Mouse (Mus musculus): Measurements from ENCODE around the gene Tph1. TPM values are rescaled to one million over a fixed set of nuclear protein-coding genes. Genes with fewer than 3 reads are reported as not detected.
"Not testable (repeated sequence)": the region's sequence is repeated elsewhere in the genome, so short reads cannot be mapped to it uniquely, and the experiment has no call there.

Tph1 gene
- polyA plus RNA-seq, 1 experiment from 2014 or later, result 0.76 TPM

GRCm38 (mm10) chr7:46667256-46667655 is 5.1 kb downstream of the Tph1 start:
- Histone ChIP-seq H3K9ac (ENCODE audit: low read length) (no peak overlapping the region), H3K27me3 (ENCODE audit: control insufficient read depth, insufficient read depth, low read length) (no peaks in the 10 kb centered on the region; the same call in 1 of the 2 replicates), H3K9me3 (ENCODE audit: control insufficient read depth, low read length) (no peaks in the 10 kb centered on the region), H3K4me3 (ENCODE audit: low read depth, low read length) (no peak overlapping the region), H3K4me1 (ENCODE audit: control insufficient read depth, insufficient read depth, low read length) (0 out of 2 replicates have a peak, but pooled peaks cover 3% of the 10 kb centered on the region), H3K4me2 (ENCODE audit: low read depth) (peak overlapping the region; percentile 24), H3K36me3 (ENCODE audit: control insufficient read depth, insufficient read depth, low read length) (no peaks in the 10 kb centered on the region), H3K27ac (ENCODE audit: low read depth, low read length) (no peak overlapping the region)
- WGBS, result 1% methylated on average over 21 of the region's 21 CpGs
- DNase-seq (ENCODE audit: low spot score) (peak; percentile 59), ATAC-seq (ENCODE audit: insufficient read depth, low FRiP score, low TSS enrichment) (peak; percentile 27; the same call in 1 of the 2 replicates)

- Histone ChIP-seq H3K9ac (ENCODE audit: low read length) (no peak overlapping the region), H3K4me3 (ENCODE audit: low read depth, low read length) (no peak overlapping the region), H3K36me3 (ENCODE audit: control insufficient read depth, insufficient read depth, low read length) (no peaks in the 10 kb centered on the region), H3K4me1 (ENCODE audit: control insufficient read depth, insufficient read depth, low read length) (0 out of 2 replicates have a peak, but pooled peaks cover 3% of the 10 kb centered on the region), H3K27me3 (ENCODE audit: control insufficient read depth, insufficient read depth, low read length) (no peaks in the 10 kb centered on the region; the same call in 1 of the 2 replicates), H3K9me3 (ENCODE audit: control insufficient read depth, low read length) (no peaks in the 10 kb centered on the region), H3K27ac (ENCODE audit: low read depth, low read length) (no peak overlapping the region), H3K4me2 (ENCODE audit: low read depth) (no peak overlapping the region)
- 41% methylated on average over 9 of the region's 9 CpGs for WGBS
- DNase-seq (ENCODE audit: low spot score) (peak; percentile 46), ATAC-seq (ENCODE audit: insufficient read depth, low FRiP score, low TSS enrichment) (no peak)
Observed at GRCm38 (mm10) chr7:46665236-46665635, 7.1 kb downstream of the Tph1 start.

- H3K4me1 ChIP-seq (ENCODE audit: control insufficient read depth, insufficient read depth, low read length), result no peaks in the 10 kb centered on the region
- no peak overlapping the region for H3K4me3 ChIP-seq (ENCODE audit: low read depth, low read length)
- ATAC-seq (ENCODE audit: insufficient read depth, low FRiP score, low TSS enrichment) (no peak), DNase-seq (ENCODE audit: low spot score) (no peak)
- no peaks in the 10 kb centered on the region for H3K27me3 ChIP-seq (ENCODE audit: control insufficient read depth, insufficient read depth, low read length)
- no peak overlapping the region for H3K27ac ChIP-seq (ENCODE audit: low read depth, low read length)
- H3K9ac ChIP-seq (ENCODE audit: low read length), result no peak overlapping the region
- H3K36me3 ChIP-seq (ENCODE audit: control insufficient read depth, insufficient read depth, low read length), result no peaks in the 10 kb centered on the region
- 32% methylated on average over 18 of the region's 18 CpGs for WGBS
- no peaks in the 10 kb centered on the region for H3K9me3 ChIP-seq (ENCODE audit: control insufficient read depth, low read length)
- H3K4me2 ChIP-seq (ENCODE audit: low read depth), result peak overlapping the region; percentile 14; the same call in 1 of the 2 replicates
Observed at GRCm38 (mm10) chr7:46661591-46662090, 10.7 kb downstream of the Tph1 start.

- no peak for DNase-seq (ENCODE audit: low spot score)
- WGBS, result 70% methylated on average over 2 of the region's 2 CpGs
- H3K27me3 ChIP-seq (ENCODE audit: control insufficient read depth, insufficient read depth, low read length), result no peaks in the 10 kb centered on the region
Observed at GRCm38 (mm10) chr7:46652279-46652678, 20.1 kb downstream of the Tph1 start.

GRCm38 (mm10) chr7:46650231-46650630 is 22.1 kb downstream of the Tph1 start:
- H3K4me3 ChIP-seq (ENCODE audit: low read depth, low read length); H3K36me3 ChIP-seq (ENCODE audit: control insufficient read depth, insufficient read depth, low read length); H3K4me1 ChIP-seq (ENCODE audit: control insufficient read depth, insufficient read depth, low read length); ATAC-seq (ENCODE audit: insufficient read depth, low FRiP score, low TSS enrichment); H3K4me2 ChIP-seq (ENCODE audit: low read depth); H3K9ac ChIP-seq (ENCODE audit: low read length); DNase-seq (ENCODE audit: low spot score); H3K27me3 ChIP-seq (ENCODE audit: control insufficient read depth, insufficient read depth, low read length); H3K9me3 ChIP-seq (ENCODE audit: control insufficient read depth, low read length); H3K27ac ChIP-seq (ENCODE audit: low read depth, low read length): not testable (repeated sequence)
- WGBS, result 54% methylated on average over 5 of the region's 5 CpGs

More at GRCm38 (mm10) chr7:46652279-46652678, 20.1 kb downstream of the Tph1 start:
- Histone ChIP-seq H3K4me1 (ENCODE audit: control insufficient read depth, insufficient read depth, low read length) (no peaks in the 10 kb centered on the region), H3K4me2 (ENCODE audit: low read depth) (no peak overlapping the region), H3K9me3 (ENCODE audit: control insufficient read depth, low read length) (no peaks in the 10 kb centered on the region), H3K9ac (ENCODE audit: low read length) (no peak overlapping the region), H3K27ac (ENCODE audit: low read depth, low read length) (no peak overlapping the region), H3K36me3 (ENCODE audit: control insufficient read depth, insufficient read depth, low read length) (no peaks in the 10 kb centered on the region), H3K4me3 (ENCODE audit: low read depth, low read length) (no peak overlapping the region)
- no peak for ATAC-seq (ENCODE audit: insufficient read depth, low FRiP score, low TSS enrichment)

GRCm38 (mm10) chr7:46648431-46649140 is 23.8 kb downstream of the Tph1 start:
- no peaks in the 10 kb centered on the region for H3K27me3 ChIP-seq (ENCODE audit: control insufficient read depth, insufficient read depth, low read length)
- H3K9me3 ChIP-seq (ENCODE audit: control insufficient read depth, low read length), result no peaks in the 10 kb centered on the region
- H3K36me3 ChIP-seq (ENCODE audit: control insufficient read depth, insufficient read depth, low read length), result no peaks in the 10 kb centered on the region
- no peak overlapping the region for H3K4me3 ChIP-seq (ENCODE audit: low read depth, low read length)
- ATAC-seq (ENCODE audit: insufficient read depth, low FRiP score, low TSS enrichment) (no peak), DNase-seq (ENCODE audit: low spot score) (no peak)
- H3K27ac ChIP-seq (ENCODE audit: low read depth, low read length), result no peak overlapping the region
- no peak overlapping the region for H3K9ac ChIP-seq (ENCODE audit: low read length)
- H3K4me2 ChIP-seq (ENCODE audit: low read depth), result no peak overlapping the region
- 78% methylated on average over 4 of the region's 4 CpGs for WGBS
- no peaks in the 10 kb centered on the region for H3K4me1 ChIP-seq (ENCODE audit: control insufficient read depth, insufficient read depth, low read length)

- Histone ChIP-seq H3K9me3 (ENCODE audit: control insufficient read depth, low read length) (no peaks in the 10 kb centered on the region), H3K4me2 (ENCODE audit: low read depth) (no peak overlapping the region), H3K27ac (ENCODE audit: low read depth, low read length) (no peak overlapping the region), H3K4me3 (ENCODE audit: low read depth, low read length) (no peak overlapping the region), H3K36me3 (ENCODE audit: control insufficient read depth, insufficient read depth, low read length) (no peaks in the 10 kb centered on the region), H3K4me1 (ENCODE audit: control insufficient read depth, insufficient read depth, low read length) (peaks cover 8% of the 10 kb centered on the region), H3K27me3 (ENCODE audit: control insufficient read depth, insufficient read depth, low read length) (0 out of 2 replicates have a peak, but pooled peaks cover 4% of the 10 kb centered on the region), H3K9ac (ENCODE audit: low read length) (no peak overlapping the region)
- WGBS, result 83% methylated on average over 1 of the region's 1 CpGs
- DNase-seq (ENCODE audit: low spot score) (no peak), ATAC-seq (ENCODE audit: insufficient read depth, low FRiP score, low TSS enrichment) (no peak)
Observed at GRCm38 (mm10) chr7:46643172-46643571, 29.2 kb downstream of the Tph1 start.

GRCm38 (mm10) chr7:46640062-46640461 is 32.3 kb downstream of the Tph1 start:
- peak overlapping the region; percentile 88 for H3K4me2 ChIP-seq (ENCODE audit: low read depth)
- H3K9ac ChIP-seq (ENCODE audit: low read length), result peak overlapping the region; percentile 76
- no peaks in the 10 kb centered on the region for H3K36me3 ChIP-seq (ENCODE audit: control insufficient read depth, insufficient read depth, low read length)
- peak overlapping the region; percentile 64 for H3K4me3 ChIP-seq (ENCODE audit: low read depth, low read length)
- 0 out of 2 replicates have a peak, but pooled peaks cover 4% of the 10 kb centered on the region for H3K27me3 ChIP-seq (ENCODE audit: control insufficient read depth, insufficient read depth, low read length)
- H3K4me1 ChIP-seq (ENCODE audit: control insufficient read depth, insufficient read depth, low read length), result peaks cover 8% of the 10 kb centered on the region
- H3K27ac ChIP-seq (ENCODE audit: low read depth, low read length), result no peak overlapping the region
- no peaks in the 10 kb centered on the region for H3K9me3 ChIP-seq (ENCODE audit: control insufficient read depth, low read length)
- ATAC-seq (ENCODE audit: insufficient read depth, low FRiP score, low TSS enrichment), result no peak; the same call in 1 of the 2 replicates
- WGBS, result 19% methylated on average over 17 of the region's 17 CpGs
- DNase-seq (ENCODE audit: low spot score), result no peak

- Histone ChIP-seq H3K4me3 (ENCODE audit: low read depth, low read length) (peak within 1 kb of the TSS; percentile 64), H3K9me3 (ENCODE audit: control insufficient read depth, low read length) (no peaks in the 10 kb centered on the region), H3K27ac (ENCODE audit: low read depth, low read length) (peak within 1 kb of the TSS; percentile 46; the same call in 1 of the 2 replicates), H3K27me3 (ENCODE audit: control insufficient read depth, insufficient read depth, low read length) (0 out of 2 replicates have a peak, but pooled peaks cover 4% of the 10 kb centered on the region), H3K36me3 (ENCODE audit: control insufficient read depth, insufficient read depth, low read length) (no peaks in the 10 kb centered on the region), H3K4me2 (ENCODE audit: low read depth) (peak within 1 kb of the TSS; percentile 88), H3K9ac (ENCODE audit: low read length) (peak within 1 kb of the TSS; percentile 76), H3K4me1 (ENCODE audit: control insufficient read depth, insufficient read depth, low read length) (peaks cover 8% of the 10 kb centered on the region)
- WGBS, result under 1% methylated on average over 30 of the region's 30 CpGs
- DNase-seq (ENCODE audit: low spot score), result peak; percentile 94
- ATAC-seq (ENCODE audit: insufficient read depth, low FRiP score, low TSS enrichment), result peak; percentile 96
Observed at GRCm38 (mm10) chr7:46639692-46640031, 32.7 kb downstream of the Tph1 start, which contains the start of gene Sergef. Gene Sergef, minus strand, starts transcription at chr7:46639807.

All from neural tube, embryonic 11.5 days (tissue).